Mouse (Mus musculus) layer of hippocampus, adult 11-12 months (tissue): ENCODE measurements around the gene Fgf13.

ENCODE experiments used
- DNase-seq: peaks from one replicate; pipeline ENCODE4 v3.0.0; 2022; ENCODE audit warnings: low spot score

Fgf13 gene

GRCm38 (mm10) chrX:59186922-59187321 lies 380.9 kb downstream of the Fgf13 start:
- DNase-seq, result no peak

GRCm38 (mm10) chrX:59182323-59182722 lies 385.5 kb downstream of the Fgf13 start:
- DNase-seq, result no peak

DNA sequence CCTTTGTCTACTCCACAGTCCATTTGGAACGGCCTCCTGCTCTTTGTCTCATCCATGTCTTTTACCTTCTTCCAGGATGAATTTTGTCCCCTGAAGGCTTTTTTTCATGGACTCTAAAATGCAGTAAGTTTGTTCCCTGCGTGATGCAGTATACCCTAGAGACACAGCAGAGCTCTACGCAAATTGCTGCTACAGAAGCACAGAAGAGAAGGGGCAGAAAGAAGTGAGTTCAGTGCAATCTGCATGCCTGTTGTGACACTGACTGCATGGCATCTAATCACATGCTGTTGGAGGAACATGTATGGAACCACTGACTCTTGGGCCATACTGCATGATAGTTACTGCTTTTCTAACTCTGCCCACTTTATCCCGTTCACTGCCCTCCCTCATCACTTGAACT lies 388.2 kb downstream of the Fgf13 start:
- DNase-seq, result no peak

DNA sequence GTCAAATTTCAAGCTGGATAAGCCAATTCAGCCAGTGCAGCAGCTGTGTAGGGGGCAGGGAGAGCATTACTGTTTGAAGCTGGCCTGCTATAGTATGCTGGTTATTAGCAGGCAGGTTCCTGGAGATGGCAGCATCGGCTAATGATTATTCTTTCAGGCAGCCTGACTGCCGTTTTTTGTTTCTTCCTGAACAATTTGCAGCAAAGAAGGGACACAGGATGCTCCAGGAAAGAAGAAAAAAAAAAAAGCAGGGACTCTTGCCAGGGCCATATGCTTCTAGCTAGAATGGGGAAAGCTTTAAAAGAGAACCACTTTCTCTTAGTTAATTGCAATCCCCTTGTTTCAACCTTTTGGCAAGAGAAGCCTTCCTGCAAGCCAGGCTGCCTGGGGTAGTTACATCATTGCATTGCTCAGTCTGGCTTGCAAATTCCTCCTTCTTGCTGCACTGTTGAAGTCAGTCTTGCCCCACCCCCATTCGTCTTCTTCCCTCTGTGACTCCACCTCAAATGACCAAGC lies 388.7 kb downstream of the Fgf13 start:
- peak; percentile 27 for DNase-seq

DNA sequence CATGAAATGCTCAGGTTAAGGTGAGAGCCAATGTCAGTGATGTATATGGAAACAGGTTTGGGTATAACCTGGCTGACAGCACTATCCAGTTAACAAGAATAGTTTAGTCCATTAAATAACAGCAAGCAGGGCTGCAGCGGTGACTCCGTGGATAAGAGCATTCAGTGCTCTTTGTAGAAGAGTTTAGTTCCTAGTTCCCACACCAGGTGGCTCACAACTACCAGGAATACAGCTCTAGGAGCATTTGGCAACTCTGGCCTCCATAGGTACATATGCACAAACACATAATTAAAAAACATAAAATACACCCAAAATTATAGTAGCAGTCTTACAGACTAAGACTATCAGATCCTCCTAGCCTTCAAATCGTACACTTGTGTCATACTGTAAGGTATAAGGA lies 390.2 kb downstream of the Fgf13 start:
- no peak for DNase-seq

DNA sequence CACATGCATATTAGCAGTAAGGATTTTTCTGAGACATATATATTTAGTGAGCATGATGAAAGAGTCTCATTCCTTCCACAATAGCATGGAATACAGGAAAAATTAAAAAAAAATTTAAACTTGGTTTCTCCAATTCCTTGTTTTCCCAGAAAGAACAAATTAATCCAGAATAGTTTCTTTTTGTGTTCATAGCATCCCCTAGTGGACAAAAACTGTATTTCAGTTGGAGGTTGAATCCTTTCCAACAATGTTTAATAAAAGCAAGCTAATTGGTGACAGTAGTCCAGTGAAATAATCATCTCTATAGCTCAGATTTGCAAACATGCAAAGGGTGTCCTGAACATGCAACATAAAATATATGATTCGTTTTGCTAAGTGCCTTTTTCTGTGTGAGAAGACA lies 395.7 kb downstream of the Fgf13 start:
- peak; percentile 10 for DNase-seq

- no peak for DNase-seq
Observed at GRCm38 (mm10) chrX:59166763-59167162, 401.1 kb downstream of the Fgf13 start.

DNA sequence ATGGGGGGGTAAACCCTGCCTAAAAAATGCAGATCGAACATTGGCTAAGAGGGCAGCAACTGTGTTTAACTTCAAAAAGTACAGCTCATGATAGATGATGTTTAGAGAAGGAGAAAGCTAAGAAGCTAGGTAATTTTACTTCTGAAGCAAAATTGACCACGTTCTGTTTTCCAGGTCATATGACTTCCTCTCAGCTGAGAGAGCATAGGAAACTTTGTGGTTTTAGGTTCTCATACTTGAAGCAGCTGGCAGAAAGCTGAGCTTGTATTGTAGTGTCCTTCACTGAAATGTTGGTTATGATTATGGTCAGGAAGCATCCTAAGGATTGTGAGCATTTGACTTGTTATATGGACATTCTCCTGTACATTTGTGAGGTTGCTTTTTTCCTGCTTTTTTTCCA lies 425.9 kb downstream of the Fgf13 start:
- no peak for DNase-seq

GRCm38 (mm10) chrX:59134928-59135361 lies 432.9 kb downstream of the Fgf13 start:
- peak; percentile 43 for DNase-seq

- peak; percentile 21 for DNase-seq
Observed at GRCm38 (mm10) chrX:59134166-59134861, 433.6 kb downstream of the Fgf13 start.

- DNase-seq, result no peak
Observed at GRCm38 (mm10) chrX:59133834-59134165, 434.1 kb downstream of the Fgf13 start.

GRCm38 (mm10) chrX:59133416-59133815 lies 434.5 kb downstream of the Fgf13 start:
- peak; percentile 4 for DNase-seq

GRCm38 (mm10) chrX:59126637-59127036 lies 441.2 kb downstream of the Fgf13 start:
- DNase-seq, result peak; percentile 12

GRCm38 (mm10) chrX:59113187-59113586 lies 454.7 kb downstream of the Fgf13 start:
- DNase-seq, result no peak

DNA sequence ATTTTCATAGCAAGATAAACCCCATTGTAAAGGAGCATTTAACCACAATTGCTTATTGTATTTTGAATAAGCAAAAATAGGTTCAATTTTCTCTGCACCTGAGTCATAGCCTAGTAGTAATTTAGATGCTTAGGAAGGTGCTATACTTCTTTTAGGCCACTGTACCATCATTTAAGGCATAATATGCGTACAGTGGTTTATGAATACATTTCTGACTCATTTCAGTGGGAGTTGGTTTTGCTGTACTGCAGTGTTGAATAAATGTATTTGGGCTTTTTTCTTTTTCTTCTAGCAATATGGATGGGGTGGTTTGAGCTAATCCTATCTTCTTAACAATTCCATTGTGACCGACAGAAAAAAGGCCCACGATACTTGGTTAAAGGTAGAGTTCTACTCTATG lies 481.9 kb downstream of the Fgf13 start:
- DNase-seq, result no peak

GRCm38 (mm10) chrX:59080427-59080826 lies 487.4 kb downstream of the Fgf13 start:
- no peak for DNase-seq

DNA sequence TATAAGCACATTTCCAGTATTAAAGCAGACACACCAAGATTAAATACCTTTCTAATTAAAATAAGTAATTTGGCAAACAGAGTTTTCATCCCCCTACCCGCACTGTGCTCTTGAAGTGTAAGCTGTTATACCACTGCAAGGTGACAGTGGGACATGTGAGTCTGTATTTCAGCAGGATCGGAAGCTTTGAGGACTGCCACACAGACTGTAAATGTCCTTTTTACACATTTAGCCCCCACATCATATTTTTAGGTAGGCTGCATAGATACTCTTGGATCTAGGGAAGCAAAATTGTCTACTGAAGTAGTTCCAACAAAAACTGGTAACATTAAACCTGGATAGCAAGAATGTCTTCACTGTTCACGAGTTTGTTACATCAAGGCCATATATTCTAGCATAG lies 495.8 kb downstream of the Fgf13 start:
- DNase-seq, result no peak

DNA sequence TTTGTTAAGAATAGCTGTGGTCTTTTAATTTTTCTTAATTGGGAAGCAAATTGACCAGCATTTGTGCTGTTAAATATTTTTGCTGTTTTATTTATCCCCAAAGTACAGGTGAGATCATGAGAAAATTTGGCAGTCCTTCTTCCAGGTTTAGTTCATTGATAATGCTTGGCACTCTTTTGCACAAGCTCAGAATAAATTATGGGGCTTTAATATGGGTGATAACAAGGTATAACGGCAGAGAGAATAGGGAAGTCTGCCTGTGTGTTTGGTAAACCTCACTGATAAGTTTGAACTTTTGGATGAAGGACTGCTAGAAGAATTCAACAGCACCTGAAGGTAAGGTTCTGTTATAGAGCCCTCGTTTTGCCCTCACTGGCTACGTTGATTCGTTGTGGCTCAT lies 504.7 kb downstream of the Fgf13 start:
- no peak for DNase-seq

- no peak for DNase-seq
Observed at GRCm38 (mm10) chrX:59034969-59035368, 532.9 kb downstream of the Fgf13 start.
